Mouse (Mus musculus) brain, embryonic 14.5 days (tissue): ENCODE measurements at regions not wholly inside any gene's neighbourhood (a gene's known extent, or its start where the extent isn't known, plus 50 kb on each side); places are given as distances from the start of the nearest gene placed in this dataset.

ENCODE experiments used
- CTCF ChIP-seq: fragments of 200-500 bp; IDR thresholded peaks from 2 replicates; pipeline ENCODE4 v1.5.1; 2012; ENCODE audit warnings: inconsistent platforms, mild to moderate bottlenecking, moderate library complexity, borderline replicate concordance; ENCODE audit not compliant: insufficient read depth, insufficient read length; ENCODE audit errors: extremely low read depth
- POLR2A ChIP-seq: fragments of 200-500 bp; IDR thresholded peaks from 2 replicates; pipeline ENCODE4 v1.6.1; 2012; ENCODE audit warnings: mild to moderate bottlenecking, inconsistent platforms, borderline replicate concordance; ENCODE audit not compliant: poor library complexity, insufficient read depth, insufficient read length, severe bottlenecking; ENCODE audit errors: extremely low read depth

DNA sequence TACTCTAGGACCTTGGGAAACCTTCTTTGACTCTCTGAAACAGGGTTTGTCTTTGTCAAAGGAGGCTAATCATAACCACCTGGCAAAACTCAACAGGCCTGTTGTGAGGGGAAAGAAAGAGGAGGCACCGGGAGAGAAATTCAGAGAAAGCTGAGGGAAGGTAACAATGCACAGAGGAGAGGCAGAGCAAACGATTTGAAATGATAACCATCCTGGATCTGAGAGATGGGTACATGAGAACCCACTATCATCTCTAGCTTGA is 108.3 kb upstream of the Zfp703 start:
- TF ChIP-seq CTCF (no peak), POLR2A (no peak)
